Mouse (Mus musculus): ENCODE data around the gene Ank2.

GRCm38 (mm10) chr3:127134062-127134461 is 365.1 kb downstream of the Ank2 start:
- TF ChIP-seq CTCF (IDR thresholded peaks at IDR 0.05; ENCODE audit: borderline replicate concordance, control insufficient read depth, extremely low read depth, insufficient read depth, low read length, poor library complexity) (no peak), POLR2A (IDR thresholded peaks at IDR 0.05; ENCODE audit: control insufficient read depth, extremely low read depth, insufficient read depth, low read length, poor library complexity) (no peak)

Data from thymus, adult 2 months (tissue).